Mouse (Mus musculus) C2C12 (cell line): ENCODE measurements around the gene AL731706.2. TPM values are rescaled to one million over a fixed set of nuclear protein-coding genes. Genes with fewer than 3 reads are reported as not detected.

Experiments used
- H3K27me3 ChIP-seq: one replicate; pipeline ENCODE4 v1.6.1; 2011; ENCODE audit not compliant: control insufficient read depth, insufficient read depth, insufficient read length
- H3K36me3 ChIP-seq: one replicate; pipeline ENCODE4 v1.6.1; 2011; ENCODE audit not compliant: control insufficient read depth, insufficient read depth
- H3K4me3 ChIP-seq: one replicate; pipeline ENCODE4 v1.5.1; 2011; ENCODE audit warnings: mild to moderate bottlenecking, control low read depth; ENCODE audit not compliant: poor library complexity, insufficient read depth, severe bottlenecking
- H3K79me2 ChIP-seq: one replicate; pipeline ENCODE4 v1.6.1; 2011; ENCODE audit not compliant: control insufficient read depth, insufficient read depth
- H3K79me3 ChIP-seq: one replicate; pipeline ENCODE4 v1.6.1; 2011; ENCODE audit warnings: low read depth, control low read depth
- H3ac ChIP-seq: one replicate; pipeline ENCODE3; 2011; ENCODE audit warnings: low read depth; ENCODE audit not compliant: control insufficient read depth, insufficient read length
- CEBPB ChIP-seq: IDR thresholded peaks from one replicate; pipeline ENCODE4 v1.6.1; 2011; ENCODE audit warnings: low read depth, mild to moderate bottlenecking, control low read depth, moderate library complexity
- CTCF ChIP-seq: IDR thresholded peaks from one replicate; pipeline ENCODE4 v1.5.1; 2011; ENCODE audit not compliant: control insufficient read depth, insufficient read depth, insufficient read length
- FOSL1 ChIP-seq: IDR thresholded peaks from one replicate; pipeline ENCODE4 v1.8.0; 2011; ENCODE audit warnings: mild to moderate bottlenecking, low read length; ENCODE audit not compliant: poor library complexity, insufficient read depth, severe bottlenecking
- MAX ChIP-seq: IDR thresholded peaks from one replicate; pipeline ENCODE4 v1.6.1; 2011; ENCODE audit warnings: mild to moderate bottlenecking, control low read depth
- MYOD1 ChIP-seq: IDR thresholded peaks from one replicate; pipeline ENCODE4 v1.6.1; 2011; ENCODE audit warnings: low read depth; ENCODE audit not compliant: control insufficient read depth, insufficient read length
- MYOG ChIP-seq: IDR thresholded peaks from one replicate; pipeline ENCODE4 v1.6.1; 2011; ENCODE audit not compliant: control insufficient read depth, insufficient read length; ENCODE audit errors: extremely low read depth
- USF1 ChIP-seq: IDR thresholded peaks from one replicate; pipeline ENCODE4 v1.6.1; 2011; ENCODE audit warnings: low read depth, mild to moderate bottlenecking, control low read depth, moderate library complexity
- polyA plus RNA-seq: library from polyadenylated mRNA; unstranded; fragments of >200 nt; fragmentation: generic; extraction: Trizol; gene quantifications from one replicate; pipeline ENCODE4 v1.2.1, GENCODE M21; 2012; ENCODE audit warnings: missing spikeins

The AL731706.2 gene
- polyA plus RNA-seq, 1 experiment: 11.8 TPM

DNA sequence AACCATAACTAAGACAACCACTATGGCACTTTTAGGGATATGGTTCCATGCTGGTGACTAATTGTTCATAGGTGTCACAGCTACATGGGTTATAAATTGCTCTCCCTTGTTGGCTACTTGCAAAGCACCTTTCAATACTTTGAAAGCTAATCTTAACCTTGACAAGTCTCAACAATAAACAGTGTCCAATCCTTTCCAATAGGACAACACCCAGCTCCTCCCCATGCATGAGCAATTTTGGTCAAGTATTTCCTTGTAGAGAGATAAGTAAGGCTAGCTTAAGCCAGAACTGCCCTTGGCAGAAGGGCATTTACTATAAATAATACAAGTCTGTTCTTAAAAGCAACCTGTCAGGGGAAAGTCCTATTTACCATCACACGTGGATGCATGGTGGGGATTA, 47.5 kb downstream of the AL731706.2 start:
- no peaks in the 10 kb centered on the region for H3K79me2 ChIP-seq
- no peaks in the 10 kb centered on the region for H3K27me3 ChIP-seq
- H3K79me3 ChIP-seq: no peaks in the 10 kb centered on the region
- no peak overlapping the region for H3ac ChIP-seq
- no peak overlapping the region for H3K4me3 ChIP-seq
- TF ChIP-seq USF1: no peak
- TF ChIP-seq CEBPB: no peak
- no peak for TF ChIP-seq MAX
- TF ChIP-seq CTCF: no peak
- TF ChIP-seq FOSL1: no peak
- TF ChIP-seq MYOG: no peak
- no peak for TF ChIP-seq MYOD1
- no peaks in the 10 kb centered on the region for H3K36me3 ChIP-seq

DNA sequence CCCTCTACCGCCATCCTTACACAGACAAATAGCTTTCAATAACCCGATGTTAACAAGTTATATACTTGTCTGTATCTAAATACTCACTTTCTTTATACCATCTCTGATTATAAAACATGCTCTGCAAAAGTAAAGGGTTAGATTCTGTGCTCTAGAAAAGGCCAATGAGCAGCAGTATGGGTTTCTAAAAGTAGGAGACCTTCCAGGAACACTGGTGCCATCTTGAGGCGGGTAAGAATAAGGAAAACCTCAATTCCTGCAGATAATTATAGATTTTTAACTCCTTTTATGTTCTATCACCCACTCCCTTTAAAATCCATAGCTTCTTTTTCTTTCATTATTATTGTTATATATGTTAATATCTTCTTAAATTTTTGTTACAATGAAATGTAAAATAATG, 49.6 kb downstream of the AL731706.2 start:
- Histone ChIP-seq H3K27me3 (no peaks in the 10 kb centered on the region), H3K4me3 (no peak overlapping the region), H3K79me2 (no peaks in the 10 kb centered on the region), H3ac (no peak overlapping the region), H3K36me3 (no peaks in the 10 kb centered on the region), H3K79me3 (no peaks in the 10 kb centered on the region)
- no peak for TF ChIP-seq MAX
- no peak for TF ChIP-seq MYOG
- no peak for TF ChIP-seq CTCF
- TF ChIP-seq FOSL1: no peak
- no peak for TF ChIP-seq USF1
- TF ChIP-seq MYOD1: no peak

Other genes with a start within 250 kb of the AL731706.2 start
- gene Snap25, start 172.2 kb downstream of the AL731706.2 start, polyA plus RNA-seq: not detected
- 1.1 TPM for gene Slx4ip, start 5.5 kb upstream of the AL731706.2 start, polyA plus RNA-seq
- gene AL731706.1, start 5.7 kb upstream of the AL731706.2 start, polyA plus RNA-seq: 31.1 TPM
- gene Mkks, start 5.7 kb upstream of the AL731706.2 start, polyA plus RNA-seq: 5.2 TPM
- gene Jag1, start 231.0 kb upstream of the AL731706.2 start, polyA plus RNA-seq: 4.0 TPM